Mouse (Mus musculus): ENCODE measurements around the gene Pip4k2b.
A peak's percentile ranks its signal among the peaks of the same experiment; 100 is the strongest.
"Not testable (repeated sequence)": the region's sequence is repeated elsewhere in the genome, so short reads cannot be mapped to it uniquely, and the experiment has no call there.

The Pip4k2b gene

GRCm38 (mm10) chr11:97714356-97714755 lies 30.1 kb downstream of the Pip4k2b start:
- DNase-seq, result no peak

GRCm38 (mm10) chr11:97713896-97714295 lies 30.6 kb downstream of the Pip4k2b start:
- DNase-seq, result peak; percentile 53

- no peak for DNase-seq
Measured at GRCm38 (mm10) chr11:97712286-97712685, 32.2 kb downstream of the Pip4k2b start.

- DNase-seq, result no peak
Measured at GRCm38 (mm10) chr11:97711200-97711900, 33.2 kb downstream of the Pip4k2b start.

- DNase-seq, result not testable (repeated sequence)
Measured at GRCm38 (mm10) chr11:97710067-97710466, 34.4 kb downstream of the Pip4k2b start.

GRCm38 (mm10) chr11:97703039-97703826 lies 41.3 kb downstream of the Pip4k2b start, which contains the start of gene Psmb3:
Psmb3 (plus strand) TSS chr11:97703399.
- peak; percentile 98 to 100 for DNase-seq

- DNase-seq, result peak; percentile 87 to 92
Measured at GRCm38 (mm10) chr11:97702393-97702745, 42.1 kb downstream of the Pip4k2b start.

- peak in 1 of 2 experiments; percentile 31 for DNase-seq
Measured at GRCm38 (mm10) chr11:97701581-97702392, 42.7 kb downstream of the Pip4k2b start.

- DNase-seq, result no peak
Measured at GRCm38 (mm10) chr11:97700746-97701580, 43.5 kb downstream of the Pip4k2b start.

GRCm38 (mm10) chr11:97700003-97700745 lies 44.3 kb downstream of the Pip4k2b start, which contains the start of gene Pcgf2:
Pcgf2 (minus strand) TSS chr11:97700497.
- peak; percentile 84 to 85 for DNase-seq

- peak; percentile 83 to 84 for DNase-seq
Measured at GRCm38 (mm10) chr11:97699626-97700002, 44.9 kb downstream of the Pip4k2b start.

GRCm38 (mm10) chr11:97698741-97699611 lies 45.5 kb downstream of the Pip4k2b start:
- peak; percentile 59 to 74 for DNase-seq

GRCm38 (mm10) chr11:97697891-97698529 lies 46.5 kb downstream of the Pip4k2b start:
- no peak for DNase-seq

GRCm38 (mm10) chr11:97697199-97697890 lies 47.2 kb downstream of the Pip4k2b start:
- no peak for DNase-seq

GRCm38 (mm10) chr11:97696669-97697068 lies 47.8 kb downstream of the Pip4k2b start:
- DNase-seq, result no peak

GRCm38 (mm10) chr11:97695712-97696401 lies 48.6 kb downstream of the Pip4k2b start:
- no peak for DNase-seq

- DNase-seq, result peak in 1 of 2 experiments; percentile 44
Measured at GRCm38 (mm10) chr11:97694921-97695711, 49.4 kb downstream of the Pip4k2b start.

GRCm38 (mm10) chr11:97694435-97694834 lies 50.1 kb downstream of the Pip4k2b start:
- DNase-seq, result no peak

All from cerebellum, postnatal 36 days (tissue).